Mouse (Mus musculus) kidney, adult 2 months (tissue): ENCODE results near the gene Phgdh. TPM values are rescaled to one million over a fixed set of nuclear protein-coding genes. Genes with fewer than 3 reads are reported as not detected.
A peak's percentile ranks its signal among the peaks of the same experiment; 100 is the strongest.

ENCODE experiments used
- DNase-seq: peaks from one replicate; pipeline ENCODE4 v3.0.0; 2021
- H3K27ac ChIP-seq: fragments of 200-500 bp; 2 replicates; pipeline ENCODE4 v1.5.1; 2012; ENCODE audit warnings: low read depth, low read length, control low read depth, inconsistent platforms; ENCODE audit not compliant: insufficient read depth
- H3K27me3 ChIP-seq: fragments of 200-500 bp; replicated peaks from 2 replicates; pipeline ENCODE4 v1.6.1; 2012; ENCODE audit warnings: mild to moderate bottlenecking, moderate library complexity, low read length, inconsistent platforms; ENCODE audit not compliant: control insufficient read depth, insufficient read depth
- H3K36me3 ChIP-seq: fragments of 200-500 bp; 2 replicates; pipeline ENCODE4 v1.6.1; 2012; ENCODE audit warnings: mild to moderate bottlenecking, moderate library complexity, low read length, inconsistent platforms; ENCODE audit not compliant: control insufficient read depth, insufficient read depth
- H3K4me1 ChIP-seq: fragments of 200-500 bp; 2 replicates; pipeline ENCODE4 v1.6.1; 2011; ENCODE audit warnings: low read length; ENCODE audit not compliant: control insufficient read depth, insufficient read depth
- H3K4me3 ChIP-seq: fragments of 200-500 bp; 2 replicates; pipeline ENCODE4 v1.5.1; 2011; ENCODE audit warnings: mild to moderate bottlenecking, low read depth, low read length, control low read depth; ENCODE audit not compliant: insufficient read depth
- CTCF ChIP-seq: fragments of 200-500 bp; conservative IDR thresholded peaks from 2 replicates; pipeline ENCODE4 v1.5.1; 2011; ENCODE audit warnings: low read depth, mild to moderate bottlenecking, control low read depth, low read length, moderate library complexity, mixed read lengths; ENCODE audit not compliant: insufficient read depth, insufficient read length
- POLR2A ChIP-seq: fragments of 200-500 bp; IDR thresholded peaks from one replicate; pipeline ENCODE4 v1.6.1; 2011; ENCODE audit warnings: low read depth, low read length, control low read depth
- WGBS: fragments of 180-500 bp; shearing (Covaris S2); methylation state at CpG from one replicate; pipeline ENCODE4 v1.1.7; 2018; 5-methylcytosine and 5-hydroxymethylcytosine counted together
- polyA plus RNA-seq: library from polyadenylated mRNA; depleted of rRNA; stranded (reverse); fragments of >200 nt; gene quantifications from 2 replicates; pipeline ENCODE4 v1.2.3, GENCODE M21; 2012

Phgdh gene
- polyA plus RNA-seq, 1 experiment: 47.1 TPM

DNA sequence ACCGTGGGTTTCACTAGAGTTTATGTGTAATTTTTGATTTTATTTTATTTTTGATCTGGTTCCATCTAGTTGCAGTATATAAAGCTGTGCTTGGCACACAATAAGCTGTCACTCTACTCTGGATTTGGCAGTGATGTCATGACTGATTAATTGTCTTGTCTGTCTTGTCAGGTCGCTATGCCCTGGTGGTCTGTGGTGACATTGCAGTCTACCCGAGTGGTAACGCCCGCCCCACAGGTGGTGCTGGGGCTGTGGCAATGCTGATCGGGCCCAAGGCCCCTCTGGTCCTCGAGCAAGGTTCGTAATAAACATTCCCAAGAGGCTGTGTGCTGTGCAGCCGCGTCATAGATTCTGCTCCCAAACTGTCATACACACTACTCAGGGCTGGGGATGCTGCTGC lies 43.8 kb downstream of the Phgdh start:
- Histone ChIP-seq H3K4me1 (no peaks in the 10 kb centered on the region), H3K4me3 (no peak overlapping the region), H3K27ac (no peak overlapping the region), H3K27me3 (no peaks in the 10 kb centered on the region), H3K36me3 (no peaks in the 10 kb centered on the region)
- TF ChIP-seq POLR2A (no peak), CTCF (no peak)
- 76% methylated on average over 10 of the region's 10 CpGs for WGBS
- DNase-seq: no peak

DNA sequence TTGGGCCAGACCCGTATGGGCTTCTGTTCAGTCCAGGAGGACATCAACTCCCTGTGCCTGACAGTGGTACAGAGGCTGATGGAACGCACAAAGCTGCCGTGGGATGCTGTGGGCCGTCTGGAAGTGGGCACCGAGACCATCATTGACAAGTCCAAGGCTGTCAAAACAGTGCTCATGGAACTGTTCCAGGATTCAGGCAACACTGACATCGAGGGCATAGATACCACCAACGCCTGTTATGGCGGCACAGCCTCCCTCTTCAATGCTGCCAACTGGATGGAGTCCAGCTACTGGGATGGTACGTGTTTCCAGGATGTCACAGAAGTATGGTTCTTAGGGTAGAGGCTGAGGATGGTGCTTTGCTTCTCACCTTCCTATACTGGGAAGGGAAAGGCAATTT lies 48.7 kb downstream of the Phgdh start:
- H3K36me3 ChIP-seq: no peaks in the 10 kb centered on the region
- H3K27ac ChIP-seq: no peak overlapping the region
- TF ChIP-seq CTCF: no peak
- no peak for TF ChIP-seq POLR2A
- no peak for DNase-seq
- H3K4me3 ChIP-seq: no peak overlapping the region
- 94% methylated on average over 9 of the region's 9 CpGs for WGBS
- H3K27me3 ChIP-seq: no peaks in the 10 kb centered on the region
- H3K4me1 ChIP-seq: no peaks in the 10 kb centered on the region

DNA sequence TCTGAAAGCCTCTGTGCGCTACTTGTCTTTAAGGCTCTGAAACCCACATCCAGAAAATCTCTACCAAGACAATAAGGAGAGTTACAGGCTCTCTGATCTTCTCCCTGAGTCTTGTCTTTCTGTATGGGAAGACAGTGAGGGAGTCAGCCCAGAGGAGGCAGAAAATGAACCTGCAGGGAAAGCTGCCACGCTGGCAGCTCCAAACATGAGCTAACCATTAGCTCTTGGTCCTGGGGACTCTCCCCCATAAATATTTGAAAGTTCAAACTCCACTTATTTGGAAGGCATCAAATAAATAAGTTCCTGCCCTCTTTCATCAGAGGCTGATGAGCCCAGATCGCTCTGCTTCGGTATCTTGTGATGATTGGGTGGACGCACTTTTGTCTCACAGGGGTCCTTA lies 56.6 kb downstream of the Phgdh start:
- WGBS: 78% methylated on average over 5 of the region's 5 CpGs
- H3K4me1 ChIP-seq: peaks cover 5% of the 10 kb centered on the region; the same call in 1 of the 2 replicates
- H3K27me3 ChIP-seq: no peaks in the 10 kb centered on the region
- no peak for TF ChIP-seq POLR2A
- TF ChIP-seq CTCF: no peak
- H3K27ac ChIP-seq: no peak overlapping the region
- no peaks in the 10 kb centered on the region for H3K36me3 ChIP-seq
- no peak overlapping the region for H3K4me3 ChIP-seq
- DNase-seq: peak; percentile 32

DNA sequence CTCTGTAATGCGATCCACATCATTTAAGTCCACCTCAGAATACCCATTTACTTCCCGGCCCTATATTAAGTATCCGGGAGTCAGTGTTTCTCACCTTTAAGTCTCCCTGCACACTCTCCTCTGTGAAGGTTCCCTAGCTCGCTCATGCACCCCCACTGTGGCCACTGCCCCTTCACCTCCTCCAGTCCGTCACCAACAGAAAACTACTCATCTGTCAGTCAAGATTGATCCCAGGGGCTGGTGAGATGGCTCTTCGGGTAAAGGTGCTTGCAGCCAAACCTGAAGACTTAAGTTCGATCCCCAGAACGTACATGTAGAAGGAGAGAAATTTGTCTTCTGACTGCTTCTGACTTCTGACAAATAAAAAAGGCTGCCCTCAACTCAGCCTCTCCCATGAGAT lies 57.4 kb downstream of the Phgdh start:
- no peaks in the 10 kb centered on the region for H3K27me3 ChIP-seq
- 92% methylated on average over 8 of the region's 8 CpGs for WGBS
- no peak for DNase-seq
- no peak overlapping the region for H3K27ac ChIP-seq
- TF ChIP-seq CTCF (no peak), POLR2A (no peak)
- peaks cover 11% of the 10 kb centered on the region; the same call in 1 of the 2 replicates for H3K4me1 ChIP-seq
- no peak overlapping the region for H3K4me3 ChIP-seq
- no peaks in the 10 kb centered on the region for H3K36me3 ChIP-seq

DNA sequence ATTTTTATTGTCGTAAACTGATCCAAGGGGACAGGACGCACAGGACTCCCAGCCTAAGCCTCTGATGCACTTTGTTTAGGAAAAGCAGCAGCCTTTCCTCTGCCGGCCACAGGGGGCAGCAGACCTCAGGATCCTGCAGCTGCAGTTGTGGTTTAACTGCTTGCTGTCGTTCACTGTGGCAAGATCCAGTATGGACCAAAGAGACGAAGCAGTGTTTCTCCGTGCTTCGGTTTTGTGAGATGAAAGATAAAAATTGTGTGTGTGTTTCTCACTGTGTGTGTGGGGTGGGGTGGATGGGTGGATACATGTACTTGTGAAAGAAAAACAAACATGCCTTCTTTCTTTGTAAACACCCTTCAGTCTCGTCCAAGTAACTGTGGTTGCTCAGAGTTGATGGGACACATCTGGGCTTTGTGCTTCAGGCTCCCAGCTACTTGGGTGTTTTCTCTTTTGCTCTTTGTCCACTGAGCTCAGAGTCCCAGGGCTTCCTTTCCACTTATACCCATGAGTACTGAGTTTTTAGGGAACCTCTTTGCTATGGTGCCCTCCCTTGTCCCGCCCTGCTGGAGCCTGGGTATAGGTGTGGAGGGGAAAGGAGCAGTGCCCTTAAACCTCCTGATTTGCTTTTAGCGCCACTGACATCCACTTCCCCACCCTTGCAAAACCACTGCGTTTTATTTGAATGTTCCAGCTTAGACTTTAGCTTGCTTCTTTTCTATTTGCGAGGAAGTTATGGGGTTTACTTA lies 58.7 kb downstream of the Phgdh start:
- no peak for TF ChIP-seq POLR2A
- TF ChIP-seq CTCF: peak; percentile 90
- Histone ChIP-seq H3K4me1 (peaks cover 11% of the 10 kb centered on the region; the same call in 1 of the 2 replicates), H3K4me3 (no peak overlapping the region), H3K27ac (no peak overlapping the region), H3K36me3 (no peaks in the 10 kb centered on the region), H3K27me3 (no peaks in the 10 kb centered on the region)
- WGBS: 31% methylated on average over 12 of the region's 12 CpGs
- peak; percentile 73 for DNase-seq

DNA sequence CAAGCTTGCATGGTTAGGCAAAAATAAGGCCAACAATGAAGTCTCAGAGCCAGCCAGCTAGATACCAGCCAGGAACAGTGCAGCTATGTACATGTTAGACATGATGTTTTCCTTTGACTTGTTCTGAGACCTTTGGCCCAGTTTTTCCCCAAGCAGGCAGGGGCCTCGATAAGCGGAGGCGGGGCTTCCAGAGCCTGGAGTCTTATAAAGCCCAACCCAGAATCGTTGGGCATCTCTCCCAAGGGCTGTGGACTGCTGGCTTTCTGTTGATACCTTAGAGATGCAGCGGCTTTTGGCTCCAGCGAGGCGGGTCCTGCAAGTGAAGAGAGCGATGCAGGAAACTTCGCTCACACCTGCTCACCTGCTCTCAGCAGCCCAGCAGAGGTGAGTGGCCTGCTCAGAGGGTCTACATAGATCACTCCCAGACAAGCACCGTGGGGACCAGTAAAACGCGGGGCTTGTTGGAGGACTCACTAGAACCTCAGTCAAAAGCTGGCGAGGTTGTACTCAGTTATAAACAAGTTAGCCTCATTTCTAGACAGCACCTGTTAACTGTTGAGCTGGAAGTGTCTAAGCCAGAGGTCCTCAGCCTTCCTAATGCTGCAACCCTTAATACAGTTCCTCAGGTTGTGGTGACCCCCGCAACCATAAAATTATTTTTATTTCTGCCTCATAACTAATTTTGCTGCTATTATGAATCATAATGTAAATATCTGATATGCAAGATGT lies 59.4 kb downstream of the Phgdh start, which contains the start of gene Hmgcs2:
Hmgcs2 (plus strand) TSS at position 232 of the 729 bp plus-strand sequence.
- H3K4me1 ChIP-seq: peaks cover 11% of the 10 kb centered on the region; the same call in 1 of the 2 replicates
- peak; percentile 55 for DNase-seq
- no peaks in the 10 kb centered on the region for H3K36me3 ChIP-seq
- H3K27me3 ChIP-seq: no peaks in the 10 kb centered on the region
- TF ChIP-seq POLR2A: no peak
- no peak for TF ChIP-seq CTCF
- H3K27ac ChIP-seq: no peak within 1 kb of the TSS
- H3K4me3 ChIP-seq: peak within 1 kb of the TSS; percentile 22; the same call in 1 of the 2 replicates
- WGBS: 53% methylated on average over 14 of the region's 14 CpGs

DNA sequence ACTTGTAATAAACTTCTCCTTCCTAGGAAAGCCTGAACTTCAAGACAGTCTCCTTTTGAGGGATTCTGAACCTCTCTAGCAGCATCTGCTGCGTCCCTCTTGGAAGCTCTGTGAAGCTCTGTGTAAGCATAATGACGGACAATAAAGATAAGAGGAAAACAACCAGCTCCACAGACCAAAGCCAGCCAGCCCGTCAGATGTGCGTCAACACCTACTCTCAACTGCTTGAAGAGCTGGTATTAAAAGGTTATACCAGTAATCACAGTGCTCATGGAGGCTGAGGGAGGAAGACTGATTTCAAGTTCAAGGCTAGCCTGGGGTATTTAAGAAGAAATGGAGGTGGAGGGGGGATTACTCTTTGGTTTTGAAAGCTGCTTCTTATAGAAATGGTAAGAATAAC lies 60.1 kb downstream of the Phgdh start:
- TF ChIP-seq POLR2A (no peak), CTCF (no peak)
- Histone ChIP-seq H3K36me3 (no peaks in the 10 kb centered on the region), H3K4me3 (no peak overlapping the region), H3K27ac (no peak overlapping the region), H3K4me1 (peaks cover 11% of the 10 kb centered on the region; the same call in 1 of the 2 replicates), H3K27me3 (no peaks in the 10 kb centered on the region)
- DNase-seq: no peak
- WGBS: 67% methylated on average over 4 of the region's 4 CpGs
